Mouse (Mus musculus): ENCODE results near the gene Inha.

DNA sequence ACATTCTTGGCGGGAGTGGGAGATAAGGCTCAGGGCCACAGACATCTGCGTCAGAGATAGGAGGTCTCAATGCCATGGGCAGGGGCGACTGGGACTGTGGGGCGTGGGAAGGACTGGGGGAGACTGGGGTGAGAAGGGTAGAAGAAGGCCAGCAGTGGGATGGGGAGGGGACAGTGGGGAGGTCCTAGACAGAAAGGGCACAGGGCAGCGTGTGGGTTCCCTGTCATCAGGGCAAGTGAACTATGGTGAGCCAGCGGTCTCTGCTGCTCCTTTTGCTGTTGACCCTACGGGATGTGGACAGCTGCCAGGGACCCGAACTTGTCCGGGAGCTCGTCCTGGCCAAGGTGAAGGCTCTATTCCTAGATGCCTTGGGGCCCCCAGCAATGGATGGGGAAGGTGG is at the start of gene Inha:
- TF ChIP-seq CTCF (IDR thresholded peaks at IDR 0.05; ENCODE audit: control insufficient read depth, insufficient read depth, insufficient read length) = no peak
- TF ChIP-seq USF1 (IDR thresholded peaks at IDR 0.05; ENCODE audit: low read depth) = no peak
- no peak for TF ChIP-seq MYOD1 (IDR thresholded peaks at IDR 0.05; ENCODE audit: control insufficient read depth, insufficient read length, low read depth)
- TF ChIP-seq FOSL1 (IDR thresholded peaks at IDR 0.05; ENCODE audit: insufficient read depth, low read length, poor library complexity, severe bottlenecking) = no peak
- TF ChIP-seq MAX (IDR thresholded peaks at IDR 0.05) = no peak

Data from C2C12 (cell line).